Mouse (Mus musculus): Measurements from ENCODE around the gene Bace1.

Gene Bace1

DNA sequence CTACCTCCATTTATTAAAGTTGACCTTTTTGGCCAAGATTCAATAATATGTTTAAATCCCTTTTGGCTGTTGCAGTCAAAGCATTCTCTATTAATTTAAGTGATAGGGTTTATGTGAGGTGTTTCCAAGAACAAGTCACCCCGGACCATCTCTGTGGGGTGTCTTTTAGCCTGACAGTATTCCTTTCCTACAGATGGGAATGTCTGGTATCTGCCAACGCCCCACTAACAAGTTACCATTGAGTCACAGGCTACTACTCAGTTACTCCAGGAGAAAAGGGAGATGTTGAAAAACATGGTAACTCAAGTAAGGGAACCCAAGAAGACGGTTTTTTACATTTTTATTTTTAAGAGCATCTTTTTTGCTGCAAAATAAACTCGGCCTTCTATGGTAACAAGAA, 66.8 kb downstream of the Bace1 start:
- DNase-seq (ENCODE audit: low spot score in 2 of 2): no peak

DNA sequence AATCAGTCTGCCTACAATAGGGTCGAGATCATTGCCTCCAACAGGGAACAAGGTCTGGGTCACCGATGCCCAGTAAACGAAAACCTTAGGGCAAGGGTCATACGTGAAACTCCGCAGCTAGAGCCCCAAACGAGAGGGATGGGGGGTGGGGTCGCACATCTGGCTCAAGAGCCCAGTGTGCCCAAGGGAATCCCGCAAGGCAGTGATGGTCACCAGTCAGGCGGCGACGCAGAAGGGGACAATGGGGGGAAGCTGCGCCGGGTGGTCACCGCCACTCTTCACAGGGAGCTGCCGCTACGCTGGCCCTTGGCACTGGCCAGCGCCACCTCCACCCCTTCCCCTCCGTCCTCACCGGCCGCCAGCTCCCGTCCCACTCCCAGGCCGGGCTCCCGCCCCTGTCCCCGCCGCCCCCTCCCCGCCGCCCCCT, 67.4 kb downstream of the Bace1 start:
- peak in 1 of 2 experiments; percentile 27 for DNase-seq (ENCODE audit: low spot score in 2 of 2)

DNA sequence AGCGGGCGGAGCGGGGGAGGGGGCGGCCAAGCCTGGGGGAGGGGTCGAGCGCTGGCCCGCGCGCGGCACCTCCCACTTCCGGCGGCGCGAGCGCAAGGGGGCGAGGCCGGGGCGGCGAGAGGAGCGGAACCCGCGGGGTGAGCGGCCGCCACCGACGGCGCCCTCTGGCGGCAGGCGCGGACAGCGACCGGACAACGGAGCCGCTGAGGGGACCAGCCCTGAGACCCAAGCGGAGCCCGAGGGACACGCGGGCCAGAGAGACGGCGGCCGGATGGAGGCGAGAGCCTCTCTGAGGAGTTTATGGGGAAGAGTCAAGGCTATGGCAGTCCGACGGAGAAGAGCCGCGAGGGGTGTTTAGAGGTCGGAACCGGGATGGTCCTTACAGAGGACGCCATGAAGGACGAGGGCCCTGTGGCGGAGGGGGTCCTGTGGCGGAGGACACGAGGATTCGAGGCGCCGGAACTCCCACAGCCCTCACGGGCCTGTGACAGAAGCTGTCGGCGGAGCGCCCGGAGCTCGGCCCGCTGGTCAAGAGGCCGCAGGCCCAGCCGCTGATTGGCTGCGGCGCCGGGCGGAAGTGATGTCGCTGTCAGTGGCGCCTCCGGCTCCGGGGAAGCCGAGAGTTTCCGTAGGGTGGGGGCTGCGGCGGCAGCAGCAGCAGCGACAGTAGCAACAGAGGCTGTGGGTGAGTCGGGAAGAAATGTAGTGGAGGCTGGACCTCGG, 68.1 kb downstream of the Bace1 start, which contains the start of the genes Pcsk7 and Rnf214:
Gene Pcsk7 (plus strand): TSS at position 143 of the 723 bp plus-strand sequence.
Gene Rnf214 (minus strand): TSS at position 557 of the 723 bp plus-strand sequence.
- peak; percentile 76 to 83 for DNase-seq (ENCODE audit: low spot score in 2 of 2)

DNA sequence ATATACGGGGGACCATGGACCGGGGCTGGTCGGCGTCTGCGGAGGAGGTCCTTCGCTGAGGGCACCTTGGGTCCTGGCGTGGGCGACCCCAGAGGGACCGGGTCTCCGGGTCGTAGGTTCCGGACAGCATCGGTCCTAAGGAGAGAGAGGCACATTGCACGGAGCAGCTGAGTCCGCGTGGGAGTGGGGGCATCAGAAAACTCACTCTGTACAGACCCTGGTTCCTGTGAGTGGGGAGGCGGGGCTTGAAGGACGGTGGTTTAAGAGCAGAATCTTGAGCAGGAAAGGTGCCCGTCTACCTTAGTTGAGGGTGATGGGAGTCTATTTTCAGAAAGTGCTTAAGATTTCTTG, 68.7 kb downstream of the Bace1 start:
- peak in 1 of 2 experiments; percentile 22 for DNase-seq (ENCODE audit: low spot score in 2 of 2)

DNA sequence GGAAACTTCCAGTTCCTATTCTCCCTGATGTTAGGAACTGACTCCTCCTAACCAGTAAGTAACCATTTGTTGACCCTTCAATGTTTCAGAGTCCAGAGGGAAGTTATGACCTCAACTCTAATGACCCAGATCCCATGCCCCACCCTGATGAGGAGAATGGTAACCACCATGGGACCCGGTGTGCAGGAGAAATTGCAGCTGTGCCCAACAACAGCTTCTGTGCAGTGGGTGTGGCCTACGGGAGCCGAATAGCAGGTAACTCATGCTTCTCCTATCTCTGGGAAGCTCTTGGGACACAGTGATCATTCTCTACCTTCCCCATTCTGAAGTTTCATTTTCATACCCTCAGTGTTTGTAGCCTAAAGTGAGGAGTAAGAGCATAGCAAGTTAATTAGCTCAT, 72.6 kb downstream of the Bace1 start:
- DNase-seq (ENCODE audit: low spot score in 2 of 2): no peak

DNA sequence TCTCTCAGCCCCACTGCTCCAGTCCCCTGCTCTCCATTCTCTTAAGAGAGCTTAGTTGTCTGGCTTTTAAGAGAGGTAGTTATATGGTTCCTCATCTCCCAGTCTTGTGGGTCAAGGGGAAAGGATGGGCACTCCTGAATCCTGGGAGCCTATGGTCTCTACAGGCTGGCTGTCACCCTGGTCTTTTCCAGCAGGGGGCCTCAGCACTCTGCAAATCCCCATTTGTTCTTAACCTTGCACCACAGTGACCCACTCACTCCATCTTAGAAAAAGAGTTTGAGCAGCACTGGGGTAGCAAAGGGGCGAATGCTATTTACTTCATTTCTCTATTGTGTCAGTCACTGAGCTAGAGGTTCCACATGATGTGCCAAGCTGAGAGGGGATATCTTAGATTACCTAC, 73.3 kb downstream of the Bace1 start:
- DNase-seq (ENCODE audit: low spot score in 2 of 2): peak in 1 of 2 experiments; percentile 38
